Mouse (Mus musculus): ENCODE results near the gene Diaph2. TPM values are rescaled to one million over a fixed set of nuclear protein-coding genes. Genes with fewer than 3 reads are reported as not detected.

Diaph2 gene
- polyA plus RNA-seq, 1 experiment from 2014 or later: 12.5 TPM

GRCm38 (mm10) chrX:130253664-130254063, 504.1 kb downstream of the Diaph2 start:
- no peak for ATAC-seq (ENCODE audit: insufficient number of reproducible peaks, insufficient read depth, low FRiP score, low read depth)
- Histone ChIP-seq H3K4me3 (ENCODE audit: low read depth, low read length) (no peak overlapping the region), H3K4me2 (replicated peaks; ENCODE audit: low read depth, low read length) (no peak overlapping the region), H3K36me3 (ENCODE audit: control insufficient read depth, insufficient read depth, low read length) (no peaks in the 10 kb centered on the region), H3K9ac (replicated peaks; ENCODE audit: low read depth, low read length) (no peak overlapping the region), H3K27me3 (ENCODE audit: control insufficient read depth, insufficient read depth, low read length) (no peaks in the 10 kb centered on the region), H3K4me1 (ENCODE audit: control insufficient read depth, insufficient read depth, low read length) (no peaks in the 10 kb centered on the region), H3K9me3 (ENCODE audit: control insufficient read depth, low read depth, low read length) (no peaks in the 10 kb centered on the region), H3K27ac (ENCODE audit: low read length) (no peak overlapping the region)
- 88% methylated on average over 4 of the region's 4 CpGs for WGBS

- Histone ChIP-seq H3K27ac (ENCODE audit: low read length) (no peak overlapping the region), H3K27me3 (ENCODE audit: control insufficient read depth, insufficient read depth, low read length) (no peaks in the 10 kb centered on the region), H3K36me3 (ENCODE audit: control insufficient read depth, insufficient read depth, low read length) (no peaks in the 10 kb centered on the region), H3K4me3 (ENCODE audit: low read depth, low read length) (no peak overlapping the region), H3K4me2 (replicated peaks; ENCODE audit: low read depth, low read length) (no peak overlapping the region), H3K4me1 (ENCODE audit: control insufficient read depth, insufficient read depth, low read length) (no peaks in the 10 kb centered on the region), H3K9ac (replicated peaks; ENCODE audit: low read depth, low read length) (no peak overlapping the region), H3K9me3 (ENCODE audit: control insufficient read depth, low read depth, low read length) (no peaks in the 10 kb centered on the region)
- no peak for ATAC-seq (ENCODE audit: insufficient number of reproducible peaks, insufficient read depth, low FRiP score, low read depth)
Measured at GRCm38 (mm10) chrX:130265707-130266106, 516.2 kb downstream of the Diaph2 start.

DNA sequence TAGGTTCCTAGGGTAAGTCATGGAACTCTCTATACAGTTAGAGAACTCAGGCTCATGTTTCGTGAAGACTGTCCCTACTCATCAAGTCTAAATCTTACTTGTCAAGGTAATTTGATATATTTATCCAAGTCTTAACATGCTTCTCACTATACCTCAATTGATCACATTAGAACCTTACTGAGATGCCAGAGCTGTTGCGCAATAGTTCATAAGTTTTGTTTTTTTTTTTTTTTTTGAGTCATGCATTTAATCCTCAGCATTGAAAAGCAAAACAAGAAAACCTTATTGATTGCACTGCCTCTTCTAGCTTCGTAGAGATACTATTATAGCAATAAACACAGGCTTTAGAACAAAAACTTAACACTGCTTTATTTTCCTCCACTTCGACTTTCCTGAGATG, 529.6 kb downstream of the Diaph2 start:
- H3K4me1 ChIP-seq (ENCODE audit: control insufficient read depth, insufficient read depth, low read length): no peaks in the 10 kb centered on the region
- no peak for ATAC-seq (ENCODE audit: insufficient number of reproducible peaks, insufficient read depth, low FRiP score, low read depth)

GRCm38 (mm10) chrX:130281484-130281883, 531.9 kb downstream of the Diaph2 start:
- ATAC-seq (ENCODE audit: insufficient number of reproducible peaks, insufficient read depth, low FRiP score, low read depth): no peak
- no peak overlapping the region for H3K27ac ChIP-seq (ENCODE audit: low read length)
- H3K36me3 ChIP-seq (ENCODE audit: control insufficient read depth, insufficient read depth, low read length): no peaks in the 10 kb centered on the region
- H3K9me3 ChIP-seq (ENCODE audit: control insufficient read depth, low read depth, low read length): no peaks in the 10 kb centered on the region
- no peak overlapping the region for H3K4me3 ChIP-seq (ENCODE audit: low read depth, low read length)
- WGBS: 56% methylated on average over 2 of the region's 2 CpGs
- no peaks in the 10 kb centered on the region for H3K4me1 ChIP-seq (ENCODE audit: control insufficient read depth, insufficient read depth, low read length)
- no peak overlapping the region for H3K4me2 ChIP-seq (replicated peaks; ENCODE audit: low read depth, low read length)
- H3K9ac ChIP-seq (replicated peaks; ENCODE audit: low read depth, low read length): no peak overlapping the region
- no peaks in the 10 kb centered on the region for H3K27me3 ChIP-seq (ENCODE audit: control insufficient read depth, insufficient read depth, low read length)

More for the DNA sequence above, 529.6 kb downstream of the Diaph2 start:
- Histone ChIP-seq H3K9ac (replicated peaks; ENCODE audit: low read depth, low read length) (no peak overlapping the region), H3K27me3 (ENCODE audit: control insufficient read depth, insufficient read depth, low read length) (no peaks in the 10 kb centered on the region), H3K4me3 (ENCODE audit: low read depth, low read length) (no peak overlapping the region), H3K27ac (ENCODE audit: low read length) (no peak overlapping the region), H3K9me3 (ENCODE audit: control insufficient read depth, low read depth, low read length) (no peaks in the 10 kb centered on the region), H3K36me3 (ENCODE audit: control insufficient read depth, insufficient read depth, low read length) (no peaks in the 10 kb centered on the region), H3K4me2 (replicated peaks; ENCODE audit: low read depth, low read length) (no peak overlapping the region)
- WGBS: 79% methylated on average over 4 of the region's 4 CpGs

GRCm38 (mm10) chrX:130287032-130287431, 537.5 kb downstream of the Diaph2 start:
- Histone ChIP-seq H3K27ac (ENCODE audit: low read length) (no peak overlapping the region), H3K9me3 (ENCODE audit: control insufficient read depth, low read depth, low read length) (no peaks in the 10 kb centered on the region), H3K4me3 (ENCODE audit: low read depth, low read length) (no peak overlapping the region), H3K4me1 (ENCODE audit: control insufficient read depth, insufficient read depth, low read length) (no peaks in the 10 kb centered on the region), H3K9ac (replicated peaks; ENCODE audit: low read depth, low read length) (no peak overlapping the region), H3K27me3 (ENCODE audit: control insufficient read depth, insufficient read depth, low read length) (no peaks in the 10 kb centered on the region), H3K4me2 (replicated peaks; ENCODE audit: low read depth, low read length) (no peak overlapping the region), H3K36me3 (ENCODE audit: control insufficient read depth, insufficient read depth, low read length) (no peaks in the 10 kb centered on the region)
- no peak for ATAC-seq (ENCODE audit: insufficient number of reproducible peaks, insufficient read depth, low FRiP score, low read depth)
- WGBS: 81% methylated on average over 9 of the region's 9 CpGs

- ATAC-seq (ENCODE audit: insufficient number of reproducible peaks, insufficient read depth, low FRiP score, low read depth): no peak
- Histone ChIP-seq H3K27me3 (ENCODE audit: control insufficient read depth, insufficient read depth, low read length) (no peaks in the 10 kb centered on the region), H3K9me3 (ENCODE audit: control insufficient read depth, low read depth, low read length) (no peaks in the 10 kb centered on the region), H3K36me3 (ENCODE audit: control insufficient read depth, insufficient read depth, low read length) (no peaks in the 10 kb centered on the region), H3K9ac (replicated peaks; ENCODE audit: low read depth, low read length) (no peak overlapping the region), H3K27ac (ENCODE audit: low read length) (no peak overlapping the region), H3K4me2 (replicated peaks; ENCODE audit: low read depth, low read length) (no peak overlapping the region), H3K4me3 (ENCODE audit: low read depth, low read length) (no peak overlapping the region), H3K4me1 (ENCODE audit: control insufficient read depth, insufficient read depth, low read length) (no peaks in the 10 kb centered on the region)
- 85% methylated on average over 5 of the region's 5 CpGs for WGBS
Measured at GRCm38 (mm10) chrX:130289775-130290174, 540.2 kb downstream of the Diaph2 start.

GRCm38 (mm10) chrX:130350808-130351435, 601.4 kb downstream of the Diaph2 start:
- no peaks in the 10 kb centered on the region for H3K27me3 ChIP-seq (ENCODE audit: control insufficient read depth, insufficient read depth, low read length)
- no peaks in the 10 kb centered on the region for H3K36me3 ChIP-seq (ENCODE audit: control insufficient read depth, insufficient read depth, low read length)
- H3K9me3 ChIP-seq (ENCODE audit: control insufficient read depth, low read depth, low read length): no peaks in the 10 kb centered on the region
- no peak for ATAC-seq (ENCODE audit: insufficient number of reproducible peaks, insufficient read depth, low FRiP score, low read depth)
- no peak overlapping the region for H3K27ac ChIP-seq (ENCODE audit: low read length)
- H3K9ac ChIP-seq (replicated peaks; ENCODE audit: low read depth, low read length): no peak overlapping the region
- H3K4me2 ChIP-seq (replicated peaks; ENCODE audit: low read depth, low read length): no peak overlapping the region
- H3K4me1 ChIP-seq (ENCODE audit: control insufficient read depth, insufficient read depth, low read length): no peaks in the 10 kb centered on the region
- no peak overlapping the region for H3K4me3 ChIP-seq (ENCODE audit: low read depth, low read length)

DNA sequence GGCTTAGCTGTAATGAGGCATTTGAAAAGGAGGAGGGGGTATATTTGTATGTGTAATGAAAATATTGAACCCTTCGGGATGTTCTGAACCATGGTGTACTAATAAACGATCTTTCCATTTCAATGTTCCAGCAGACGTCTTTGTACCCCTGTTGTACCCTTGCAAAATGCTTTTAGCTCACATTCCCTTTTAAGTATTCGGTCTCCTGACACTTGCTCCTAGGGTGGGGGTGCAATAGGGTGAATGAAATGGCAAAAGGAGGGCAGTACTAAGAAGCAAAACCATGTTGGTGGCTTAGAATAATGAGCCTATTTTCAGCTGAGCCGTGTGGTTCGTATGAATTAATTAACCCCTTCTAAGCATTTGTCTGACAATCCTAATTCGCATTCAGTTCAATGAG, 601.9 kb downstream of the Diaph2 start:
- Histone ChIP-seq H3K9ac (replicated peaks; ENCODE audit: low read depth, low read length) (no peak overlapping the region), H3K4me3 (ENCODE audit: low read depth, low read length) (no peak overlapping the region), H3K4me1 (ENCODE audit: control insufficient read depth, insufficient read depth, low read length) (no peaks in the 10 kb centered on the region), H3K36me3 (ENCODE audit: control insufficient read depth, insufficient read depth, low read length) (no peaks in the 10 kb centered on the region), H3K9me3 (ENCODE audit: control insufficient read depth, low read depth, low read length) (no peaks in the 10 kb centered on the region), H3K27ac (ENCODE audit: low read length) (no peak overlapping the region), H3K27me3 (ENCODE audit: control insufficient read depth, insufficient read depth, low read length) (no peaks in the 10 kb centered on the region), H3K4me2 (replicated peaks; ENCODE audit: low read depth, low read length) (no peak overlapping the region)
- WGBS: 57% methylated on average over 7 of the region's 7 CpGs
- no peak for ATAC-seq (ENCODE audit: insufficient number of reproducible peaks, insufficient read depth, low FRiP score, low read depth)

DNA sequence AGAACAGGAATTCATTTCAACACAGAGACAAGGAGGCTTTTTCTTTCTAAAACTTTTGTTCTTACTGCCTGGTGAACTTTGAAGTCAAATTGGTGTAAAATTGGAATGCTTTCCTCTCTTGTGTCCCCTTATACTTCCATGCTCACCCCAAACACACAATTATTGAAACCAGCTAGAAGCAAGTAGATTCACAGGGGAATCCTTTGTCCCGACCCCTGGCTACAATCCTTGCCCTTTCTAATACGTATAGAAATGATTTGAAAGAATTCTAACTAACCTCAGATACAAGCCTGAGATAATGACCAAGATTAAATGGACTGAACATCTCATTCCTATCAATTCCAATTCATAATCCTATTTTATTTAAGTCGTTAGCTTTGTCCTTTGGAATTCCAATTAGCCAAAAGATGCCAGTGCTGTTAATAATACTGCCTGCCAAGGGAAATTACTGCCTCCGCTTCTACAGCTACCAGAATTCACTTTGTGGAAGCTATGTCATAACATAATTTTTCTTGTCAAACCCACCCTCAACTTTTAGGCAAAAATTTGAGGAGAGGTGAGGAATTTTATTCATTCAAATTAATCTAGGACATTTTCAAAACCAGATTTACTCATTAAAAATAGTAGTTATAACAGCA, 644.1 kb downstream of the Diaph2 start:
- Histone ChIP-seq H3K9me3 (ENCODE audit: control insufficient read depth, low read depth, low read length) (no peaks in the 10 kb centered on the region), H3K27ac (ENCODE audit: low read length) (no peak overlapping the region), H3K4me3 (ENCODE audit: low read depth, low read length) (no peak overlapping the region), H3K27me3 (ENCODE audit: control insufficient read depth, insufficient read depth, low read length) (no peaks in the 10 kb centered on the region), H3K9ac (replicated peaks; ENCODE audit: low read depth, low read length) (no peak overlapping the region), H3K36me3 (ENCODE audit: control insufficient read depth, insufficient read depth, low read length) (no peaks in the 10 kb centered on the region), H3K4me1 (ENCODE audit: control insufficient read depth, insufficient read depth, low read length) (no peaks in the 10 kb centered on the region), H3K4me2 (replicated peaks; ENCODE audit: low read depth, low read length) (no peak overlapping the region)
- no peak for ATAC-seq (ENCODE audit: insufficient number of reproducible peaks, insufficient read depth, low FRiP score, low read depth)
- 74% methylated on average over 4 of the region's 4 CpGs for WGBS
